Mouse (Mus musculus): ENCODE results near the gene N4bp2l2. TPM values are rescaled to one million over a fixed set of nuclear protein-coding genes. Genes with fewer than 3 reads are reported as not detected.
"Not testable (repeated sequence)": the region's sequence is repeated elsewhere in the genome, so short reads cannot be mapped to it uniquely, and the experiment has no call there.

Gene N4bp2l2
- polyA plus RNA-seq (2015; fragmentation: Nextera tagmentation; extraction: Ambion mirVana), result 17.1 and 17.4 TPM in 2 replicates

GRCm38 (mm10) chr5:150666133-150666739 lies at the start of gene N4bp2l2:
TSS of gene N4bp2l2 (minus strand) at chr5:150666183.
- ATAC-seq (ENCODE audit: low read depth), result not testable (repeated sequence)

GRCm38 (mm10) chr5:150713431-150713830 lies 47.4 kb upstream of the N4bp2l2 start:
- Histone ChIP-seq H3K27me3 (ENCODE audit: control insufficient read depth, insufficient read depth, low read depth, low read length) (no peaks in the 10 kb centered on the region), H3K4me2 (ENCODE audit: low read depth, low read length) (no peak overlapping the region)
- no peak for ATAC-seq (ENCODE audit: low read depth)

More at GRCm38 (mm10) chr5:150666133-150666739, at the start of gene N4bp2l2:
- Histone ChIP-seq H3K27ac (ENCODE audit: low read length) (peak within 1 kb of the TSS; percentile 96), H3K4me3 (ENCODE audit: low read depth, low read length) (peak within 1 kb of the TSS; percentile 97), H3K9ac (ENCODE audit: low read depth, low read length) (peak within 1 kb of the TSS; percentile 96), H3K4me2 (ENCODE audit: low read depth, low read length) (peak within 1 kb of the TSS; percentile 75), H3K4me1 (ENCODE audit: control insufficient read depth, low read depth, low read length) (peaks cover 13% of the 10 kb centered on the region)
- WGBS (ENCODE audit: insufficient replicate concordance), result 87% methylated on average over 8 of the region's 9 CpGs
- H3K27me3 ChIP-seq (ENCODE audit: control insufficient read depth, insufficient read depth, low read depth, low read length); H3K36me3 ChIP-seq (ENCODE audit: control insufficient read depth, insufficient read depth); H3K9me3 ChIP-seq (replicated peaks; ENCODE audit: control insufficient read depth, low read length): not testable (repeated sequence)

GRCm38 (mm10) chr5:150711503-150711902 lies 45.5 kb upstream of the N4bp2l2 start:
- H3K4me3 ChIP-seq (ENCODE audit: low read depth, low read length), result no peak overlapping the region
- H3K36me3 ChIP-seq (ENCODE audit: control insufficient read depth, insufficient read depth), result no peaks in the 10 kb centered on the region
- peaks cover 16% of the 10 kb centered on the region for H3K4me1 ChIP-seq (ENCODE audit: control insufficient read depth, low read depth, low read length)
- no peak for ATAC-seq (ENCODE audit: low read depth)
- no peak overlapping the region for H3K9ac ChIP-seq (ENCODE audit: low read depth, low read length)
- H3K27me3 ChIP-seq (ENCODE audit: control insufficient read depth, insufficient read depth, low read depth, low read length), result no peaks in the 10 kb centered on the region
- no peaks in the 10 kb centered on the region for H3K9me3 ChIP-seq (replicated peaks; ENCODE audit: control insufficient read depth, low read length)
- 83% methylated on average over 4 of the region's 4 CpGs for WGBS (ENCODE audit: insufficient replicate concordance)
- H3K4me2 ChIP-seq (ENCODE audit: low read depth, low read length), result no peak overlapping the region
- H3K27ac ChIP-seq (ENCODE audit: low read length), result no peak overlapping the region

More at GRCm38 (mm10) chr5:150713431-150713830, 47.4 kb upstream of the N4bp2l2 start:
- no peak overlapping the region for H3K9ac ChIP-seq (ENCODE audit: low read depth, low read length)
- H3K36me3 ChIP-seq (ENCODE audit: control insufficient read depth, insufficient read depth), result no peaks in the 10 kb centered on the region
- peaks cover 10% of the 10 kb centered on the region for H3K4me1 ChIP-seq (ENCODE audit: control insufficient read depth, low read depth, low read length)
- no peak overlapping the region for H3K4me3 ChIP-seq (ENCODE audit: low read depth, low read length)
- H3K9me3 ChIP-seq (replicated peaks; ENCODE audit: control insufficient read depth, low read length), result no peaks in the 10 kb centered on the region
- H3K27ac ChIP-seq (ENCODE audit: low read length), result no peak overlapping the region

DNA sequence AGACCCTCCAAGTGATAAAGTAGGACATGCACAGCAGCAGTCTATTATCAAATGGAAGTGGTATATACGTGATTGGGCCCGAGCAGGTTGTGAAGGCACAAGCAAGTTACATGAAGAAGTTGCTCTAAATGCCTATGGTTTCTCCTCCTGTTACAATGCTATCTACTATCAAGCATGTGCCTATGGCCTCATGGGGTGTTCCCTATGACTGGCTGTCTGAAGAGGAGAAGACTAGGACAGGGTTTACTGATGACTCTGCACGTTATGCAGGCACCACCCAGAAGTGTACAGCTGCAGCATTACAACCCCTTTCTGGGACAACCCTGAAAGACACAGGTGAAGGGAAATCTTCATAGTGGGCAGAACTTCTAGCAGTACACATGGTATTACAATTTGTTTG lies 41.2 kb upstream of the N4bp2l2 start:
- not testable (repeated sequence) for H3K4me3 ChIP-seq (ENCODE audit: low read depth, low read length); H3K9ac ChIP-seq (ENCODE audit: low read depth, low read length); H3K9me3 ChIP-seq (replicated peaks; ENCODE audit: control insufficient read depth, low read length); H3K4me1 ChIP-seq (ENCODE audit: control insufficient read depth, low read depth, low read length); H3K27me3 ChIP-seq (ENCODE audit: control insufficient read depth, insufficient read depth, low read depth, low read length); H3K36me3 ChIP-seq (ENCODE audit: control insufficient read depth, insufficient read depth)
- H3K27ac ChIP-seq (ENCODE audit: low read length), result peak overlapping the region; percentile 9; the same call in 1 of the 2 replicates
- ATAC-seq (ENCODE audit: low read depth), result peak; percentile 91
- WGBS (ENCODE audit: insufficient replicate concordance), result 32% methylated on average over 3 of the region's 3 CpGs
- 0 out of 2 replicates have a peak overlapping the region, but pooled peaks have one; percentile 3 for H3K4me2 ChIP-seq (ENCODE audit: low read depth, low read length)

DNA sequence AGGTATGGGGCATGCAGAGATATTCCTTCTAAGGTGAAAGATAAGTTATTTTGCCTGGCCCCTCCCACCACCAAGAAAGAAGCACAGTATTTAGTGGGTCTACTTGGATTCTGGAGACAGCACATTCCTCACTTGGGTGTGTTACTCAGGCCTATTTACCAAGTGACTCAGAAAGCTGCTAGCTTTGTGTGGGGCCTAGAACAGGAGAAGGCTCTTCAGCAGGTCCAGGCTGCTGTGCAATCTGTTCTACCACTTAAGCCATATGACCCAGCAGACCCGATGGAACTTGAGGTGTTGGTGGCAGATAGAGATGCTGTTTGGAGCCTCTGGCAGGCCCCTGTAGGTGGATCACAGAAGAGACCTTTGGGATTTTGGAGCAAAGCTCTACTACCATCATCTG lies 40.7 kb upstream of the N4bp2l2 start:
- H3K4me1 ChIP-seq (ENCODE audit: control insufficient read depth, low read depth, low read length); H3K36me3 ChIP-seq (ENCODE audit: control insufficient read depth, insufficient read depth); H3K4me2 ChIP-seq (ENCODE audit: low read depth, low read length); ATAC-seq (ENCODE audit: low read depth); H3K4me3 ChIP-seq (ENCODE audit: low read depth, low read length); H3K9me3 ChIP-seq (replicated peaks; ENCODE audit: control insufficient read depth, low read length); H3K27me3 ChIP-seq (ENCODE audit: control insufficient read depth, insufficient read depth, low read depth, low read length); H3K9ac ChIP-seq (ENCODE audit: low read depth, low read length): not testable (repeated sequence)
- 50% methylated on average over 1 of the region's 1 CpGs for WGBS (ENCODE audit: insufficient replicate concordance)
- H3K27ac ChIP-seq (ENCODE audit: low read length), result peak overlapping the region; percentile 9; the same call in 1 of the 2 replicates

DNA sequence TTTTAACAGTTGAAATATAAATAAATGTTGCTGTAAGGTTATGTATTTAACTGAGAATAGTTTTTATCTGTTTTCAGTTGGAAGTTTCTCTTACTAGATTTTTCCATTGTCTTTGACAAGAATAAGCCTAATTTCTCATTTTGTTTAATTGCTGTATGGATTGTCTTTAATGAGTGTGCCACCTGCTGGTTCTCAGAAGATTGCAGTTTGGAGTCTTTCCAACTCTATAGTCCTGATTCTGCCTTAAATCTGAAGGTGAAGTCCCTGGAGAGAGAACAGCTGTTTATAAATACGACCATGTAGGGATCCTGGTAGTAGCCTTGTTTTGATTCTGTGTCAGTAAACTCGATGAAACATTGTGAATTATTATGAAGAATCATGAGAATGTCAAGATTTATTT lies 36.7 kb upstream of the N4bp2l2 start:
- no peak for ATAC-seq (ENCODE audit: low read depth)
- Histone ChIP-seq H3K4me3 (ENCODE audit: low read depth, low read length) (no peak overlapping the region), H3K27ac (ENCODE audit: low read length) (no peak overlapping the region), H3K4me2 (ENCODE audit: low read depth, low read length) (no peak overlapping the region), H3K27me3 (ENCODE audit: control insufficient read depth, insufficient read depth, low read depth, low read length) (no peaks in the 10 kb centered on the region), H3K4me1 (ENCODE audit: control insufficient read depth, low read depth, low read length) (peaks cover 6% of the 10 kb centered on the region), H3K9ac (ENCODE audit: low read depth, low read length) (no peak overlapping the region), H3K36me3 (ENCODE audit: control insufficient read depth, insufficient read depth) (no peaks in the 10 kb centered on the region), H3K9me3 (replicated peaks; ENCODE audit: control insufficient read depth, low read length) (no peaks in the 10 kb centered on the region)
- 45% methylated on average over 2 of the region's 2 CpGs for WGBS (ENCODE audit: insufficient replicate concordance)

DNA sequence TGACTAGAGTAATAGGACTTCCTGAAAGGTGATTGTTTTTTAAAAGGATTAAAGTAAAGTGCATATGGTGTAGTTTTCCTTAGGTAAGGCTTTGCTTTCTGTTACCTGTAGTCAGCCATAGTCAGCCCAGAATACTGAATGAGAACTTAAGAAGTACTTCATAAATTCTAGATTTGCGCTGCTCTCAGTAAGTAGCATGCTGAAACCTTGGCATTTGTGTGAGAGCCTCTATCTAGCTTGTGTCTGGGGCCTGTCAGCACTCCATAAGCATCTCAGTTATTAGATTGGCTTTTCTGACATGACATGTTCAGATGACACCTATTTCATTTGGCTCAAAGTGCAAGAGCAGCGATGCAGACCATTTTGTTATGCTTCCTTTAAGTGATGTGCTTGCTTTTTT lies 27.3 kb upstream of the N4bp2l2 start:
- Histone ChIP-seq H3K4me1 (ENCODE audit: control insufficient read depth, low read depth, low read length) (no peaks in the 10 kb centered on the region), H3K36me3 (ENCODE audit: control insufficient read depth, insufficient read depth) (no peaks in the 10 kb centered on the region), H3K9ac (ENCODE audit: low read depth, low read length) (no peak overlapping the region), H3K4me2 (ENCODE audit: low read depth, low read length) (no peak overlapping the region), H3K27ac (ENCODE audit: low read length) (no peak overlapping the region), H3K4me3 (ENCODE audit: low read depth, low read length) (no peak overlapping the region), H3K9me3 (replicated peaks; ENCODE audit: control insufficient read depth, low read length) (no peaks in the 10 kb centered on the region), H3K27me3 (ENCODE audit: control insufficient read depth, insufficient read depth, low read depth, low read length) (no peaks in the 10 kb centered on the region)
- WGBS (ENCODE audit: insufficient replicate concordance), result 87% methylated on average over 2 of the region's 2 CpGs
- no peak for ATAC-seq (ENCODE audit: low read depth)

GRCm38 (mm10) chr5:150690685-150691084 lies 24.7 kb upstream of the N4bp2l2 start:
- no peaks in the 10 kb centered on the region for H3K27me3 ChIP-seq (ENCODE audit: control insufficient read depth, insufficient read depth, low read depth, low read length)
- no peak overlapping the region for H3K27ac ChIP-seq (ENCODE audit: low read length)
- H3K4me1 ChIP-seq (ENCODE audit: control insufficient read depth, low read depth, low read length), result no peaks in the 10 kb centered on the region
- H3K4me2 ChIP-seq (ENCODE audit: low read depth, low read length), result no peak overlapping the region
- no peak for ATAC-seq (ENCODE audit: low read depth)
- H3K4me3 ChIP-seq (ENCODE audit: low read depth, low read length), result no peak overlapping the region
- no peaks in the 10 kb centered on the region for H3K36me3 ChIP-seq (ENCODE audit: control insufficient read depth, insufficient read depth)
- no peak overlapping the region for H3K9ac ChIP-seq (ENCODE audit: low read depth, low read length)
- no peaks in the 10 kb centered on the region for H3K9me3 ChIP-seq (replicated peaks; ENCODE audit: control insufficient read depth, low read length)

GRCm38 (mm10) chr5:150682862-150683261 lies 16.9 kb upstream of the N4bp2l2 start:
- H3K4me1 ChIP-seq (ENCODE audit: control insufficient read depth, low read depth, low read length); H3K27ac ChIP-seq (ENCODE audit: low read length); ATAC-seq (ENCODE audit: low read depth); H3K9me3 ChIP-seq (replicated peaks; ENCODE audit: control insufficient read depth, low read length); H3K4me2 ChIP-seq (ENCODE audit: low read depth, low read length); H3K36me3 ChIP-seq (ENCODE audit: control insufficient read depth, insufficient read depth); H3K4me3 ChIP-seq (ENCODE audit: low read depth, low read length); H3K27me3 ChIP-seq (ENCODE audit: control insufficient read depth, insufficient read depth, low read depth, low read length); H3K9ac ChIP-seq (ENCODE audit: low read depth, low read length): not testable (repeated sequence)
- whole genome bisulfite sequencing (ENCODE audit: insufficient replicate concordance), result 85% methylated on average over 6 of the region's 6 CpGs

All from liver, embryonic 16.5 days (tissue).